ENCODE assay signal across 8 mouse cellular contexts in genomic region chr11:85713814-85714208, GRCm38 (mm10).
A peak's percentile ranks its signal among the peaks of the same experiment; 100 is the strongest.
DNase-seq lines count a peak whose midpoint lies in the region; ATAC-seq and TF ChIP-seq lines count a peak whose summit lies in the region.

No protein-coding gene starts in this region.

- H3K9me3 ChIP-seq in heart, embryonic 15.5 days (replicated peaks) = no peaks in the 10 kb centered on the region
- no peaks in the 10 kb centered on the region for H3K9me3 ChIP-seq in midbrain, embryonic 11.5 days (ENCODE audit: control insufficient read depth, low read length)
- H3K9me3 ChIP-seq in midbrain, postnatal 0 days (ENCODE audit: low read length) = no peaks in the 10 kb centered on the region
- no peaks in the 10 kb centered on the region for H3K9me3 ChIP-seq in intestine, postnatal 0 days (ENCODE audit: control insufficient read depth)

- no peak overlapping the region; the same call in 1 of the 2 replicates for H3K9ac ChIP-seq in heart, embryonic 15.5 days
- no peak overlapping the region for H3K9ac ChIP-seq in midbrain, embryonic 11.5 days (ENCODE audit: low read length)
- no peak overlapping the region for H3K9ac ChIP-seq in midbrain, postnatal 0 days (replicated peaks; ENCODE audit: low read length, poor library complexity, severe bottlenecking)
- no peak overlapping the region for H3K9ac ChIP-seq in intestine, postnatal 0 days (ENCODE audit: low read depth, low read length)

- 0 out of 2 replicates have a peak, but pooled peaks cover 3% of the 10 kb centered on the region for H3K27me3 ChIP-seq in heart, embryonic 15.5 days
- peaks cover 38% of the 10 kb centered on the region for H3K27me3 ChIP-seq in midbrain, embryonic 11.5 days (ENCODE audit: control insufficient read depth, insufficient read depth, low read length)
- H3K27me3 ChIP-seq in midbrain, postnatal 0 days (ENCODE audit: insufficient read depth, low read length) = 0 out of 2 replicates have a peak, but pooled peaks cover 3% of the 10 kb centered on the region
- peaks cover 6% of the 10 kb centered on the region; the same call in 1 of the 2 replicates for H3K27me3 ChIP-seq in intestine, postnatal 0 days (replicated peaks; ENCODE audit: control insufficient read depth, insufficient read depth, low read length)

- no peaks in the 10 kb centered on the region for H3K36me3 ChIP-seq in heart, embryonic 15.5 days
- H3K36me3 ChIP-seq in midbrain, embryonic 11.5 days (ENCODE audit: control insufficient read depth, insufficient read depth, low read length) = no peaks in the 10 kb centered on the region
- no peaks in the 10 kb centered on the region for H3K36me3 ChIP-seq in midbrain, postnatal 0 days (ENCODE audit: insufficient read depth, low read length)
- no peaks in the 10 kb centered on the region for H3K36me3 ChIP-seq in intestine, postnatal 0 days (ENCODE audit: control insufficient read depth, insufficient read depth)

- WGBS in heart, embryonic 15.5 days = 30% methylated on average over 2 of the region's 2 CpGs
- 2% methylated on average over 2 of the region's 2 CpGs for WGBS in midbrain, embryonic 11.5 days
- 8% methylated on average over 2 of the region's 2 CpGs for WGBS in midbrain, postnatal 0 days
- 30% methylated on average over 2 of the region's 2 CpGs for WGBS in intestine, postnatal 0 days

- no peak for TF ChIP-seq CTCF in midbrain, postnatal 0 days (IDR thresholded peaks at IDR 0.05)
- TF ChIP-seq CTCF in intestine, postnatal 0 days (IDR thresholded peaks at IDR 0.05; ENCODE audit: low read depth) = no peak

- peaks cover 15% of the 10 kb centered on the region for H3K4me1 ChIP-seq in heart, embryonic 15.5 days (replicated peaks)
- peaks cover 18% of the 10 kb centered on the region for H3K4me1 ChIP-seq in midbrain, embryonic 11.5 days (ENCODE audit: control insufficient read depth, insufficient read depth, low read length)
- H3K4me1 ChIP-seq in midbrain, postnatal 0 days (ENCODE audit: insufficient read depth, low read length) = no peaks in the 10 kb centered on the region; the same call in 1 of the 2 replicates
- 0 out of 2 replicates have a peak, but pooled peaks cover 5% of the 10 kb centered on the region for H3K4me1 ChIP-seq in intestine, postnatal 0 days (replicated peaks; ENCODE audit: control insufficient read depth, insufficient read depth, low read length)

- peak overlapping the region; percentile 46 for H3K4me2 ChIP-seq in heart, embryonic 15.5 days
- H3K4me2 ChIP-seq in midbrain, embryonic 11.5 days = peak overlapping the region; percentile 9; the same call in 1 of the 2 replicates
- no peak overlapping the region for H3K4me2 ChIP-seq in midbrain, postnatal 0 days (ENCODE audit: low read depth, low read length, poor library complexity, severe bottlenecking)
- peak overlapping the region; percentile 37; the same call in 1 of the 2 replicates for H3K4me2 ChIP-seq in intestine, postnatal 0 days (replicated peaks; ENCODE audit: low read depth)

- no peak overlapping the region for H3K4me3 ChIP-seq in heart, embryonic 15.5 days
- no peak overlapping the region for H3K4me3 ChIP-seq in midbrain, embryonic 11.5 days (ENCODE audit: low read depth, low read length)
- H3K4me3 ChIP-seq in midbrain, postnatal 0 days (ENCODE audit: low read depth, low read length) = no peak overlapping the region
- H3K4me3 ChIP-seq in intestine, postnatal 0 days (ENCODE audit: low read depth, low read length) = no peak overlapping the region

- DNase-seq in heart, postnatal 4 days = no peak
- DNase-seq in midbrain, embryonic 11.5 days (ENCODE audit: low spot score, missing footprints) = peak; percentile 90
- DNase-seq in midbrain, postnatal 0 days (ENCODE audit: low spot score) = no peak
- no peak for DNase-seq in thymus, postnatal 14 days
- DNase-seq in embryo, embryonic 10.5 days (ENCODE audit: low spot score) = no peak
- DNase-seq in urinary bladder, postnatal 14 days (ENCODE audit: low spot score) = no peak

- ATAC-seq in heart, embryonic 15.5 days (replicated peaks; ENCODE audit: insufficient number of reproducible peaks, insufficient read depth, low FRiP score, low read depth) = 0 out of 2 replicates have a peak, but pooled peaks have one; percentile 18
- ATAC-seq in midbrain, embryonic 11.5 days (ENCODE audit: low FRiP score) = no peak
- no peak for ATAC-seq in midbrain, postnatal 0 days (ENCODE audit: low FRiP score)
- ATAC-seq in intestine, postnatal 0 days = no peak

- peak overlapping the region; percentile 27; the same call in 1 of the 2 replicates for H3K27ac ChIP-seq in heart, embryonic 15.5 days
- H3K27ac ChIP-seq in midbrain, embryonic 11.5 days (ENCODE audit: low read depth, low read length) = no peak overlapping the region
- no peak overlapping the region for H3K27ac ChIP-seq in midbrain, postnatal 0 days (ENCODE audit: low read depth, low read length)
- H3K27ac ChIP-seq in intestine, postnatal 0 days (ENCODE audit: low read depth, low read length) = no peak overlapping the region
